Mouse (Mus musculus) c-Kit-positive CD71-negative TER-119-negative erythroid progenitor cells, embryonic 14.5 days (primary cell): ENCODE results near the gene Snapin.

ENCODE experiments used
- DNase-seq: peaks from one replicate; pipeline ENCODE4 v3.0.0-alpha.2; 2013; ENCODE audit warnings: low read depth

The Snapin gene

GRCm38 (mm10) chr3:90490696-90491256 is at the start of gene Snapin:
TSS of gene Snapin (minus strand) at chr3:90491033.
- peak; percentile 95 for DNase-seq

GRCm38 (mm10) chr3:90537905-90538296 is 47.1 kb upstream of the Snapin start:
- DNase-seq, result no peak

- no peak for DNase-seq
Observed at GRCm38 (mm10) chr3:90537141-90537904, 46.5 kb upstream of the Snapin start, which contains the start of gene S100a16. TSS of gene S100a16 (plus strand) at chr3:90537254.

GRCm38 (mm10) chr3:90535446-90535845 is 44.6 kb upstream of the Snapin start:
- no peak for DNase-seq

- no peak for DNase-seq
Observed at GRCm38 (mm10) chr3:90531713-90532112, 40.9 kb upstream of the Snapin start.

GRCm38 (mm10) chr3:90527291-90527873 is 36.5 kb upstream of the Snapin start:
- DNase-seq, result no peak

GRCm38 (mm10) chr3:90526580-90526979 is 35.7 kb upstream of the Snapin start, which contains the start of gene S100a14:
TSS of gene S100a14 (plus strand) at chr3:90526856.
- no peak for DNase-seq

- no peak for DNase-seq
Observed at GRCm38 (mm10) chr3:90526076-90526475, 35.2 kb upstream of the Snapin start.

- peak; percentile 36 for DNase-seq
Observed at GRCm38 (mm10) chr3:90525421-90525820, 34.6 kb upstream of the Snapin start.

- no peak for DNase-seq
Observed at GRCm38 (mm10) chr3:90517711-90518110, 26.9 kb upstream of the Snapin start.

GRCm38 (mm10) chr3:90515789-90516188 is 25.0 kb upstream of the Snapin start:
- no peak for DNase-seq

GRCm38 (mm10) chr3:90515242-90515641 is 24.4 kb upstream of the Snapin start:
- no peak for DNase-seq

- DNase-seq, result peak; percentile 38
Observed at GRCm38 (mm10) chr3:90514691-90515090, 23.9 kb upstream of the Snapin start.

GRCm38 (mm10) chr3:90513796-90514590 is 23.2 kb upstream of the Snapin start, which contains the start of the genes S100a1 and S100a13:
TSS of gene S100a1 (minus strand) at chr3:90514392.
TSS of gene S100a13 (plus strand) at chr3:90514435.
- peak; percentile 33 for DNase-seq

- no peak for DNase-seq
Observed at GRCm38 (mm10) chr3:90512948-90513642, 22.3 kb upstream of the Snapin start.

GRCm38 (mm10) chr3:90512276-90512675 is 21.4 kb upstream of the Snapin start:
- DNase-seq, result no peak

- no peak for DNase-seq
Observed at GRCm38 (mm10) chr3:90509747-90510123, 18.9 kb upstream of the Snapin start.

GRCm38 (mm10) chr3:90508950-90509746 is 18.3 kb upstream of the Snapin start, which contains the start of gene Chtop:
TSS of gene Chtop (minus strand) at chr3:90509498.
- DNase-seq, result peak; percentile 99

- DNase-seq, result peak; percentile 18
Observed at GRCm38 (mm10) chr3:90508287-90508949, 17.6 kb upstream of the Snapin start.

- DNase-seq, result no peak
Observed at GRCm38 (mm10) chr3:90506362-90506761, 15.5 kb upstream of the Snapin start.
